Mouse (Mus musculus): ENCODE results near the gene Gm4881. TPM values are rescaled to one million over a fixed set of nuclear protein-coding genes. Genes with fewer than 3 reads are reported as not detected.

Gm4881 gene
- polyA plus RNA-seq, 1 experiment from 2014 or later, result not detected

- Histone ChIP-seq H3K36me3 (peaks cover 8% of the 10 kb centered on the region), H3K4me1 (peaks cover 8% of the 10 kb centered on the region; the same call in 1 of the 2 replicates), H3K4me3 (peak within 1 kb of the TSS; percentile 87), H3K27me3 (ENCODE audit: insufficient read depth, poor library complexity, severe bottlenecking) (no peaks in the 10 kb centered on the region), H3K9me3 (no peaks in the 10 kb centered on the region), H3K27ac (peak within 1 kb of the TSS; percentile 92)
- DNase-seq (ENCODE audit: low spot score), result peak; percentile 98
- WGBS, result under 1% methylated on average over 45 of the region's 45 CpGs
Measured at GRCm38 (mm10) chr7:24971972-24972893, 27.9 kb upstream of the Gm4881 start, which contains the start of gene Rabac1. TSS of gene Rabac1 (minus strand) at chr7:24972754.

GRCm38 (mm10) chr7:24971261-24971971, 27.1 kb upstream of the Gm4881 start:
- H3K36me3 ChIP-seq, result peaks cover 8% of the 10 kb centered on the region
- DNase-seq (ENCODE audit: low spot score), result peak; percentile 88
- peak overlapping the region; percentile 87 for H3K4me3 ChIP-seq
- H3K4me1 ChIP-seq, result peaks cover 8% of the 10 kb centered on the region; the same call in 1 of the 2 replicates
- 8% methylated on average over 19 of the region's 19 CpGs for WGBS
- peak overlapping the region; percentile 92 for H3K27ac ChIP-seq
- no peaks in the 10 kb centered on the region for H3K27me3 ChIP-seq (ENCODE audit: insufficient read depth, poor library complexity, severe bottlenecking)
- no peaks in the 10 kb centered on the region for H3K9me3 ChIP-seq

- H3K27me3 ChIP-seq (ENCODE audit: insufficient read depth, poor library complexity, severe bottlenecking), result no peaks in the 10 kb centered on the region
- H3K4me1 ChIP-seq, result peaks cover 8% of the 10 kb centered on the region; the same call in 1 of the 2 replicates
- H3K4me3 ChIP-seq, result no peak overlapping the region
- peaks cover 8% of the 10 kb centered on the region for H3K36me3 ChIP-seq
- no peak overlapping the region for H3K27ac ChIP-seq
- 96% methylated on average over 3 of the region's 3 CpGs for WGBS
- no peaks in the 10 kb centered on the region for H3K9me3 ChIP-seq
- DNase-seq (ENCODE audit: low spot score), result no peak
Measured at GRCm38 (mm10) chr7:24970341-24970740, 26.0 kb upstream of the Gm4881 start.

GRCm38 (mm10) chr7:24969805-24970204, 25.5 kb upstream of the Gm4881 start:
- WGBS, result 77% methylated on average over 12 of the region's 12 CpGs
- H3K27me3 ChIP-seq (ENCODE audit: insufficient read depth, poor library complexity, severe bottlenecking), result no peaks in the 10 kb centered on the region
- H3K9me3 ChIP-seq, result no peaks in the 10 kb centered on the region
- no peak overlapping the region for H3K27ac ChIP-seq
- no peak for DNase-seq (ENCODE audit: low spot score)
- no peak overlapping the region for H3K4me3 ChIP-seq
- H3K4me1 ChIP-seq, result peaks cover 8% of the 10 kb centered on the region; the same call in 1 of the 2 replicates
- H3K36me3 ChIP-seq, result peaks cover 8% of the 10 kb centered on the region

- WGBS, result 73% methylated on average over 6 of the region's 6 CpGs
- Histone ChIP-seq H3K9me3 (no peaks in the 10 kb centered on the region), H3K27ac (no peak overlapping the region), H3K4me1 (peaks cover 8% of the 10 kb centered on the region; the same call in 1 of the 2 replicates), H3K27me3 (ENCODE audit: insufficient read depth, poor library complexity, severe bottlenecking) (no peaks in the 10 kb centered on the region), H3K36me3 (peaks cover 8% of the 10 kb centered on the region), H3K4me3 (no peak overlapping the region)
- no peak for DNase-seq (ENCODE audit: low spot score)
Measured at GRCm38 (mm10) chr7:24968463-24968862, 24.2 kb upstream of the Gm4881 start.

GRCm38 (mm10) chr7:24967966-24968365, 23.7 kb upstream of the Gm4881 start:
- 84% methylated on average over 8 of the region's 8 CpGs for WGBS
- Histone ChIP-seq H3K36me3 (peaks cover 8% of the 10 kb centered on the region), H3K27me3 (ENCODE audit: insufficient read depth, poor library complexity, severe bottlenecking) (no peaks in the 10 kb centered on the region), H3K4me3 (no peak overlapping the region), H3K9me3 (no peaks in the 10 kb centered on the region), H3K27ac (no peak overlapping the region), H3K4me1 (peaks cover 8% of the 10 kb centered on the region; the same call in 1 of the 2 replicates)
- no peak for DNase-seq (ENCODE audit: low spot score)

- peak; percentile 83 for DNase-seq (ENCODE audit: low spot score)
- H3K4me1 ChIP-seq, result no peaks in the 10 kb centered on the region
- H3K4me3 ChIP-seq, result no peak overlapping the region
- H3K27ac ChIP-seq, result no peak overlapping the region
- H3K27me3 ChIP-seq (ENCODE audit: insufficient read depth, poor library complexity, severe bottlenecking), result no peaks in the 10 kb centered on the region
- H3K9me3 ChIP-seq, result no peaks in the 10 kb centered on the region
- 15% methylated on average over 5 of the region's 5 CpGs for WGBS
- H3K36me3 ChIP-seq, result peaks cover 8% of the 10 kb centered on the region
Measured at GRCm38 (mm10) chr7:24964897-24965535, 20.7 kb upstream of the Gm4881 start.

- Histone ChIP-seq H3K9me3 (no peaks in the 10 kb centered on the region), H3K27me3 (ENCODE audit: insufficient read depth, poor library complexity, severe bottlenecking) (no peaks in the 10 kb centered on the region), H3K27ac (no peak overlapping the region), H3K4me3 (no peak overlapping the region), H3K36me3 (peaks cover under 1% of the 10 kb centered on the region; the same call in 1 of the 2 replicates), H3K4me1 (no peaks in the 10 kb centered on the region)
- DNase-seq (ENCODE audit: low spot score), result no peak
- WGBS, result 61% methylated on average over 2 of the region's 2 CpGs
Measured at GRCm38 (mm10) chr7:24964288-24964687, 20.0 kb upstream of the Gm4881 start.

GRCm38 (mm10) chr7:24955226-24955625, 10.9 kb upstream of the Gm4881 start:
- H3K4me1 ChIP-seq, result peaks cover 15% of the 10 kb centered on the region
- no peaks in the 10 kb centered on the region for H3K36me3 ChIP-seq
- WGBS, result 3% methylated on average over 32 of the region's 33 CpGs
- peaks cover 73% of the 10 kb centered on the region for H3K27me3 ChIP-seq (ENCODE audit: insufficient read depth, poor library complexity, severe bottlenecking)
- H3K4me3 ChIP-seq, result peak overlapping the region; percentile 57
- H3K27ac ChIP-seq, result no peak overlapping the region
- H3K9me3 ChIP-seq, result no peaks in the 10 kb centered on the region
- no peak for DNase-seq (ENCODE audit: low spot score)

- 2% methylated on average over 30 of the region's 30 CpGs for WGBS
- no peak for DNase-seq (ENCODE audit: low spot score)
- Histone ChIP-seq H3K4me3 (peak overlapping the region; percentile 57), H3K27ac (peak overlapping the region; percentile 17; the same call in 1 of the 2 replicates), H3K36me3 (no peaks in the 10 kb centered on the region), H3K4me1 (peaks cover 20% of the 10 kb centered on the region), H3K27me3 (ENCODE audit: insufficient read depth, poor library complexity, severe bottlenecking) (peaks cover 81% of the 10 kb centered on the region), H3K9me3 (no peaks in the 10 kb centered on the region)
Measured at GRCm38 (mm10) chr7:24954450-24954849, 10.2 kb upstream of the Gm4881 start.

GRCm38 (mm10) chr7:24953966-24954365, 9.7 kb upstream of the Gm4881 start:
- WGBS, result 1% methylated on average over 24 of the region's 24 CpGs
- H3K4me1 ChIP-seq, result peaks cover 20% of the 10 kb centered on the region
- H3K4me3 ChIP-seq, result peak overlapping the region; percentile 57
- peaks cover 86% of the 10 kb centered on the region for H3K27me3 ChIP-seq (ENCODE audit: insufficient read depth, poor library complexity, severe bottlenecking)
- peak overlapping the region; percentile 17; the same call in 1 of the 2 replicates for H3K27ac ChIP-seq
- H3K36me3 ChIP-seq, result no peaks in the 10 kb centered on the region
- DNase-seq (ENCODE audit: low spot score), result no peak
- no peaks in the 10 kb centered on the region for H3K9me3 ChIP-seq

GRCm38 (mm10) chr7:24949958-24950623, 5.8 kb upstream of the Gm4881 start:
- H3K9me3 ChIP-seq, result no peaks in the 10 kb centered on the region
- no peaks in the 10 kb centered on the region for H3K36me3 ChIP-seq
- peak; percentile 87 for DNase-seq (ENCODE audit: low spot score)
- H3K27ac ChIP-seq, result no peak overlapping the region
- H3K27me3 ChIP-seq (ENCODE audit: insufficient read depth, poor library complexity, severe bottlenecking), result peaks cover 100% of the 10 kb centered on the region
- no peak overlapping the region for H3K4me3 ChIP-seq
- 2% methylated on average over 8 of the region's 8 CpGs for WGBS
- peaks cover 20% of the 10 kb centered on the region for H3K4me1 ChIP-seq

All from heart, embryonic 10.5 days (tissue).